Mouse (Mus musculus) kidney, postnatal 0 days (tissue): Measurements from ENCODE around the gene Oxct1. TPM values are rescaled to one million over a fixed set of nuclear protein-coding genes. Genes with fewer than 3 reads are reported as not detected.

Source experiments
- ATAC-seq: fragments of 200-750 bp; cut with Nextera tagmentation; replicated peaks from 2 replicates; pipeline ENCODE4 v1.8.0; 2017; ENCODE audit warnings: low read depth, moderate number of reproducible peaks, moderate TSS enrichment, moderate library complexity; ENCODE audit not compliant: low FRiP score
- DNase-seq: peaks from one replicate; pipeline ENCODE4 v3.0.0-alpha.2; 2016; ENCODE audit warnings: low spot score
- H3K27ac ChIP-seq: fragments of 300-500 bp; sonication (generic); 2 replicates; pipeline ENCODE4 v1.5.1; 2014; ENCODE audit warnings: mild to moderate bottlenecking
- H3K27me3 ChIP-seq: fragments of 300-500 bp; sonication (generic); 2 replicates; pipeline ENCODE4 v1.6.1; 2014; ENCODE audit warnings: low read length, mixed read lengths; ENCODE audit not compliant: insufficient read depth
- H3K36me3 ChIP-seq: fragments of 300-500 bp; sonication (generic); 2 replicates; pipeline ENCODE4 v1.6.1; 2014; ENCODE audit warnings: low read length, mixed read lengths; ENCODE audit not compliant: insufficient read depth
- H3K4me1 ChIP-seq: fragments of 300-500 bp; sonication (generic); replicated peaks from 2 replicates; pipeline ENCODE4 v1.6.1; 2014; ENCODE audit warnings: antibody characterized with exemption, low read length, mixed read lengths; ENCODE audit not compliant: insufficient read depth
- H3K4me2 ChIP-seq: fragments of 300-500 bp; sonication (generic); 2 replicates; pipeline ENCODE4 v1.6.1; 2014; ENCODE audit warnings: mild to moderate bottlenecking, low read length, moderate library complexity, mixed read lengths
- H3K4me3 ChIP-seq: fragments of 300-500 bp; sonication (generic); replicated peaks from 2 replicates; pipeline ENCODE4 v1.5.1; 2014; ENCODE audit warnings: low read depth, low read length
- H3K9ac ChIP-seq: fragments of 300-500 bp; sonication (generic); 2 replicates; pipeline ENCODE4 v1.6.1; 2014; ENCODE audit warnings: low read depth, low read length
- H3K9me3 ChIP-seq: fragments of 300-500 bp; sonication (generic); replicated peaks from 2 replicates; pipeline ENCODE4 v1.6.1; 2016; ENCODE audit warnings: low read length, inconsistent platforms, mixed read lengths
- CTCF ChIP-seq: IDR thresholded peaks from 2 replicates; pipeline ENCODE4 v1.5.1; 2016; ENCODE audit warnings: antibody characterized with exemption, low read depth, mild to moderate bottlenecking, moderate library complexity
- whole genome bisulfite sequencing: fragments of 180-500 bp; shearing (Covaris S2); extraction: QIAGEN DNeasy Blood & Tissue Kit; methylation state at CpG from one replicate; pipeline ENCODE4 v1.1.7; 2014; 5-methylcytosine and 5-hydroxymethylcytosine counted together
- polyA plus RNA-seq: library from polyadenylated mRNA; unstranded; fragments of >200 nt; fragmentation: Nextera tagmentation; extraction: Ambion mirVana; gene quantifications from 2 replicates; pipeline ENCODE4 v1.2.1, GENCODE M21; 2015

Gene Oxct1
- polyA plus RNA-seq, 1 experiment from 2014 or later, result 403 TPM

DNA sequence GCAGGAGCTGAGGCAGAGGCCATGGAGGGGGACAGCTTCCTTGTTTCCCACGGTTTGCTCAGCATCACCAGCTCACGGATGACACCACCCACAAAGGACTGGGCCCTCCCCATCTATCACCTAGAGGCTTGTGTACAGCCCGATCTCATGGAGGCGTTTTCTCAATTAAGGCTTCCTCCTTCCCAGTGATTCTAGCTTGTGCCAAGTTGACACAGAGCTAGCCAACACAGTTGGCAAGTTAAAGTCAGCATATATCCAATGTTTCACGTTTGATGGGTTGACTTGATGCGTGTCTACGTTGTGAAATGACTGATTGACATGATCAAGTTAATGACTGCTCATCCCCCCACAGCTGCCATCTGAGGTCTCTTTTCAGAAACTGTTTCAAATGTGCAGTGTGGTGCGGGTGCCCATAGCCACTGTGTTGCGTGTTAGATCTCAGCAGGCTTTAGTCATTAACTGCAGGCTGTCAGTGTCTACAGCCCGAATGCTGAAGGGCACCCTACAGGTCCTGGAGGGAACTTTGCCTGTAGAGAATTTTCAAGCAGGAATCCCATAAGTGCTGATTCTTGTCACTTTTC, 74.2 kb downstream of the Oxct1 start:
- H3K27ac ChIP-seq, result no peak overlapping the region
- H3K9me3 ChIP-seq, result no peaks in the 10 kb centered on the region
- no peak for ATAC-seq
- no peak for TF ChIP-seq CTCF
- H3K4me3 ChIP-seq, result no peak overlapping the region
- no peaks in the 10 kb centered on the region for H3K27me3 ChIP-seq
- no peak overlapping the region for H3K4me2 ChIP-seq
- H3K4me1 ChIP-seq, result no peaks in the 10 kb centered on the region
- DNase-seq, result no peak
- 92% methylated on average over 10 of the region's 10 CpGs for WGBS
- H3K36me3 ChIP-seq, result peaks cover 18% of the 10 kb centered on the region
- no peak overlapping the region for H3K9ac ChIP-seq

- H3K27me3 ChIP-seq, result no peaks in the 10 kb centered on the region
- H3K9ac ChIP-seq, result no peak overlapping the region
- TF ChIP-seq CTCF, result no peak
- no peaks in the 10 kb centered on the region for H3K4me1 ChIP-seq
- no peak overlapping the region for H3K4me2 ChIP-seq
- DNase-seq (no peak), ATAC-seq (no peak)
- H3K36me3 ChIP-seq, result peaks cover 18% of the 10 kb centered on the region
- no peaks in the 10 kb centered on the region for H3K9me3 ChIP-seq
- no peak overlapping the region for H3K4me3 ChIP-seq
- no peak overlapping the region for H3K27ac ChIP-seq
- 61% methylated on average over 10 of the region's 10 CpGs for WGBS
These were observed 74.8 kb downstream of the Oxct1 start for GRCm38 (mm10) chr15:4101025-4101424.

DNA sequence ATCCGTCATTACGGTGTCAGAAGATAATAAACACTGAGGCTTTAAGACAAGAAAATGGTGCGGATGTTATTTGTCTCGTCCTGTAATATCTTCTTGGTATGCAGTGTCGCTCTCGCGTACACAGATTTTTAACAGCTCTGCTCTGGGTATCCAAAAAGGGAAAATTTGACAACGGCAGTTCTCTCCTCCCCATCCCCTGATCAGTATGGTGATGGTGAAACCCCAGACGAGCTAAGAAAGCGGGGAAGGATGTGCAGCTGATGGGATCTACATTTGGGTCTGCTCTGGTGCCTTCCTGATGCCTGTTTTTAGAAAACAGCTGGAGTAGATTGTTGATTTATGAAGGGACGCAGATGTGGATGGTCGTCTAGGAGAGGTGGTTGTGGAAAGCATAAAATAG, 78.1 kb downstream of the Oxct1 start:
- H3K4me3 ChIP-seq, result no peak overlapping the region
- no peaks in the 10 kb centered on the region for H3K9me3 ChIP-seq
- no peak overlapping the region for H3K9ac ChIP-seq
- H3K27me3 ChIP-seq, result no peaks in the 10 kb centered on the region
- peaks cover 18% of the 10 kb centered on the region for H3K36me3 ChIP-seq
- H3K4me2 ChIP-seq, result no peak overlapping the region
- WGBS, result 71% methylated on average over 12 of the region's 12 CpGs
- ATAC-seq (no peak), DNase-seq (no peak)
- no peaks in the 10 kb centered on the region for H3K4me1 ChIP-seq
- H3K27ac ChIP-seq, result no peak overlapping the region
- no peak for TF ChIP-seq CTCF

- Histone ChIP-seq H3K9me3 (no peaks in the 10 kb centered on the region), H3K4me2 (no peak overlapping the region), H3K36me3 (peaks cover 19% of the 10 kb centered on the region), H3K27me3 (no peaks in the 10 kb centered on the region), H3K27ac (no peak overlapping the region), H3K9ac (no peak overlapping the region), H3K4me3 (no peak overlapping the region), H3K4me1 (no peaks in the 10 kb centered on the region)
- WGBS, result 56% methylated on average over 4 of the region's 4 CpGs
- peak; percentile 33 for DNase-seq
- ATAC-seq, result no peak
- no peak for TF ChIP-seq CTCF
These were observed 79.3 kb downstream of the Oxct1 start for GRCm38 (mm10) chr15:4105498-4105897.

DNA sequence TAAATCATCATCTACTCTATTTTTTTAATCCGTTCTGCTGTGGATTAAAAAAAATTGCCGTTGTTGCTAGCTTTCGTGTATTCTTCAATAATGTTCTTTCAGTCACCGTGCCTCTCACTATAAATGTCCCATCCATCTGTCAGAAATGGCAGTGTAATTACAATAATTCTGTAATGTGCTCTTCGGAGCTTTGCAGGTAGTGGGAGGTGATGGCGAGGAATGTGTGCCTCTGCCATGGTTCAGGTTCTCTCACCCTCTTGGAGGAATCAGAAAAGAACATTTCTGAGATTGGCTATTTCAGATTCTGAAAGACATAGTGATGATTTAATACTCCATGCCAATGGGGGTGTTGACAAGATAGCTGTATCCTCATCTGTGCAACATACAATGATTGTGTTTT, 93.8 kb downstream of the Oxct1 start:
- Histone ChIP-seq H3K4me2 (no peak overlapping the region), H3K27me3 (no peaks in the 10 kb centered on the region), H3K4me3 (no peak overlapping the region), H3K9me3 (no peaks in the 10 kb centered on the region), H3K27ac (no peak overlapping the region), H3K36me3 (no peaks in the 10 kb centered on the region), H3K4me1 (no peaks in the 10 kb centered on the region), H3K9ac (no peak overlapping the region)
- ATAC-seq, result no peak
- TF ChIP-seq CTCF, result no peak
- 91% methylated on average over 6 of the region's 6 CpGs for WGBS
- DNase-seq, result no peak

- DNase-seq (no peak), ATAC-seq (no peak)
- Histone ChIP-seq H3K9ac (no peak overlapping the region), H3K9me3 (no peaks in the 10 kb centered on the region), H3K4me2 (no peak overlapping the region), H3K27ac (no peak overlapping the region), H3K4me3 (no peak overlapping the region), H3K27me3 (no peaks in the 10 kb centered on the region), H3K4me1 (no peaks in the 10 kb centered on the region), H3K36me3 (0 out of 2 replicates have a peak, but pooled peaks cover 11% of the 10 kb centered on the region)
- 44% methylated on average over 3 of the region's 3 CpGs for WGBS
- no peak for TF ChIP-seq CTCF
These were observed 98.5 kb downstream of the Oxct1 start for GRCm38 (mm10) chr15:4124648-4125047.

DNA sequence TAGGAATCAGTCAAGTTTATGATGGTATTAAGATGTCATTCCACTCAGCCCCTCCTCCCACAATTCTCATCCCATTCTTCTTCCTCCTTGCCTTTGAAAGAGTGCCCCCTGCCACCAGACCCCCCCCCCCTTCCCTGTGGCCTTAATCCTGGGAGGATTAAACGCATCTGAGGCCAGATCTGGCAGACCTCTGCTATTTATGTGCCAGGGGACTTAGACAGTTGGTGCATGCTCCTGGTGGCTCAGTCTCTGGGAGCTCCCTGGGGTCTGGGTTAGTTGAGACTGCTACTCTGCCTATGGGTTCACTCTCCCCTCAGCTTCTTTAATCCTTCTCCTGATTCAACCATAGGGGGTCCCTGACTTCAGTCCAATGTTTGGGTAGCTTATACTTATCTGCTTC, 112.3 kb downstream of the Oxct1 start:
- H3K27ac ChIP-seq, result no peak overlapping the region
- WGBS, result 33% methylated on average over 1 of the region's 1 CpGs

More for the DNA sequence above, 112.3 kb downstream of the Oxct1 start:
- Histone ChIP-seq H3K4me2 (no peak overlapping the region), H3K27me3 (no peaks in the 10 kb centered on the region), H3K4me3 (no peak overlapping the region), H3K36me3 (0 out of 2 replicates have a peak, but pooled peaks cover 5% of the 10 kb centered on the region), H3K4me1 (no peaks in the 10 kb centered on the region), H3K9me3 (no peaks in the 10 kb centered on the region), H3K9ac (no peak overlapping the region)
- ATAC-seq (no peak), DNase-seq (no peak)
- no peak for TF ChIP-seq CTCF
